Mouse (Mus musculus) induced T-regulatory cell, adult 2 months (primary cell): Measurements from ENCODE around the gene Myo3b.
"Not testable (repeated sequence)": the region's sequence is repeated elsewhere in the genome, so short reads cannot be mapped to it uniquely, and the experiment has no call there.

Experiments
- DNase-seq: peaks from one replicate; pipeline ENCODE4 v3.0.0-alpha.2; 2012; ENCODE audit warnings: low read depth

Gene Myo3b

DNA sequence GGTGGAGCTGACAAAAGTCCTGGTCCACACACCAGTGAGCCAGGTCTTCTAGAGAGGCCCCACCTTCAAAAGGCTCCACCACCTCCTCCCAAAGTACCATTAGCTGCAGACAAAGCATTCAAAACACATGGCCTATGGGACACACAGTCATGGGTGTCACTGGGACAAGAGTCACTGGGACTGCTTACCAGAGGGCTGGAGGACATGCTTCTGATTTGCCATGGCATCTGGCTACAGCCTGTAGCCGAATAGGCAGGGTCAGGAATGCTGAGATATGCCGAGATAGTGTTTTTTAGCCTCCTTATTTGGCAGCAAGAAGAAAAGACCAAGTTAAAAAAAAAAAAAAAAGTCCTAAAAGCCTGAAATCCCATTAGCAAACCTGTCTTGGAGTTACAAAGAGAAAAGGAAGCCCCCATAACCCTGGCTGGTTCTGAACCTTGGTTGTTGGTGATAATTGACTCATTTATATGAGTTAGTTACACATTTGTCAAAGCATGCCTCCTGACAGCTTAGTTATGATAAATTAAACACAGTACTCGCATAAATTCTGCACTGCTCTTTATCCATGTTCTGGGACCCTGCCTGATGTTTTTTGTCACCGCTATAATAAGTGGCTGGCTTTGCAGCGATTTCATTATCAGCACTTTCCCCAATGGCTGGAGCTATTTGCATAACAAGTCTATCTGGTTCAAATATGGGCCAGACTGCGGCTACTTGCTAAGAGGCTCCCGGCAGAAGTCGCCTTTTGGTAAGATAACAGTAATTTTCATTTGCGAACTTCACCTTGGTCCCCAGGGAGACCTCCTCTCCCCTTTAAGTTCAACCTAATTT is 156.7 kb downstream of the Myo3b start:
- DNase-seq, result no peak

DNA sequence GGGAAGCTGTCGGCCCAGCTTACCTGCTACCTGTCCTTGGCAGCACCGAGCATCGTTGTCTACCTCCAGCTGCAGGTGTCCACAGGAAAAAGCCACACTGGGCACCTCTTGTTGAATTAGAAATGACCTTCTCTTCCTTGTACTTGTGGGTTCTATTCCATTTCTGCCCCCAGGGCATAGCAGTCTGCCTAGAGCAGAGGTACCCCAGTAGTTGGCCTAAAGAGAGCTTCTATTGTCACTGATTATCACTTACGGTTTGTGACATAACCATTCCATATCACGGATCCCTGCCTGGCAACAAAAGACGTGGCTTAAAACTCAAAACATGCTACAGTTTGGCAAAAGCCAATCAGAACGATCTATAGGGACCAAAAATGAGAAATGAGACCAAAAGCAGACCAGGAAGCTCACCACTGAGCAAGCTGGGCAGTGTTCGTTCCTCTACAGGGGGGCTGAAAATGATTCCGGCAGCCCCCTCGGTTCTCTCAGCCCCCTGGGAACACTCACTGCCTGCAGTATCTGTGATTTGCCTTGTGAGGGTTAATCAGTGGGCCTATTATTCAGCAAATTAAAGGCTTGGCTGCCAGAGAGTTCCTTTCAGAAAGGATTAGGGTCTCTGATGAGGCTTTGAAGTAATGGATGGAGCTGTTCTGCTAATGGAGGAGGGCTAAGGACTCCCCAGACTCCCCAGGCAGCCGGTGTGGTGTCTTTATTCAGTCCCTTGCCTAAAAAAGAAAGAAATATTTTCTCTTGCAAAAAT is 163.1 kb downstream of the Myo3b start:
- no peak for DNase-seq

DNA sequence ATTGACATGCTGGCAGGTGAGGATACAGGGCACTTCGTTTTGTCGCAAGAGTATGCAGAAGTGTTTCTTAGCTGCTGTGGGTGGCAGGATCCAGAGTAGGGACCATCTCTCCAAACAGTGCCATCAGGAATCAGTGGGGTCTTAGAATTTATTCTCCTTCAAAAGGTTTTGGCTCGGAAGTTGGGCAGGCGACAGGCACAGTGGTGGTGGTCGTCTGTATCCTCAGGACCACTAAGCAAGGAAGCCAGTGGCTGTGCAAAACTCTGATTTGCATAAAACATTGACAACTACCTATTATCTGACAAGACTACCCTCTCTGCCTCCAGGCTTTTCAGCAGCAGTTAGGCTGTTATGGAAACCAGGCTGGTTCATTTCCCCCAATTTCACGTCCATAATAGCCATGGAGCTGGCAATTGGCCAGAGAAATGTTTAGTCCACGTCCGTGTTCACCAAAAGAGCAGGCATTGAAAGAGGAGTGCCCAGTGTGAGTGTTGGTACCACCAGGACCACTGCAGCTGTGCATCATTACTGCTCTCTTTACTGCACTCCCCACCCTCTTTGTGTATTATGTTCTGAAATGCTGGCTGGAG is 163.7 kb downstream of the Myo3b start:
- no peak for DNase-seq

DNA sequence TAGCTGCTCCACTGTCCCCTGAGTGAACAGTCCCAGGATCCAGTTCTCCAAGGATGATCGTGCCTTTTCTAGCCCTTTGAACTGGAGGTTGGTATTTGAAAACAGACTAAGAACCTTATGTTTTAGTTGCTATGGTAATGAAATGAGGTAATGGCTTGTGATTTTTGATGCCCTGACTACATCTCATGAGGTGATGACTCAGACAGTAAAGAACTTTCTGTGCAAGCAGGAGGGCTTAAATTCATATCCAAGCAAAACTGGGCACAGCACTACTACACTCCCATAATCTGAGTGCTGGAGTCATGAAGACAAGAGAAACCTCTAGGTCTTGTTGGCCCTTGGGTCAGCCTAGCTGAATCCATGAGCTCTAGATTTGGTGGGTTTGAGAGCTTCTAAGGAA is 169.5 kb downstream of the Myo3b start:
- DNase-seq, result no peak

DNA sequence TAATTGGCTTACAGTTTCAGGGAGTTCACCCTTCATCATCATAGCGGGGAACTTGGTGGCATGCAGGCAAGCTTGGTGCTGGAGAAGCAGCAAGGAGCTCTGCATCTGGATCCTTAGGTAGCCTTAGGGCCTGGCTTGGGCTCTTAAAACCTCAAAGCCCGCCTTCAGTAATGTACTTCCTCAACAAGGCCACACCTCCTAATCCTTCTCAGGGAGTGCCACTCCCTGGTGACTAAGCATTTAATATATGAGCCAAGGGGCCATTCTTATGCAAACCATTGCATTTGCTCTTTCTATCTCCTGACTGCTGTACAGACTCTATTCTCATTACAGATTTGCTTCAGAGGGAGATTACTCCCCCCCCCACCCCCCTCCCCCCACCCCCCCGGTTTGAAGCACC is 170.9 kb downstream of the Myo3b start:
- no peak for DNase-seq

DNA sequence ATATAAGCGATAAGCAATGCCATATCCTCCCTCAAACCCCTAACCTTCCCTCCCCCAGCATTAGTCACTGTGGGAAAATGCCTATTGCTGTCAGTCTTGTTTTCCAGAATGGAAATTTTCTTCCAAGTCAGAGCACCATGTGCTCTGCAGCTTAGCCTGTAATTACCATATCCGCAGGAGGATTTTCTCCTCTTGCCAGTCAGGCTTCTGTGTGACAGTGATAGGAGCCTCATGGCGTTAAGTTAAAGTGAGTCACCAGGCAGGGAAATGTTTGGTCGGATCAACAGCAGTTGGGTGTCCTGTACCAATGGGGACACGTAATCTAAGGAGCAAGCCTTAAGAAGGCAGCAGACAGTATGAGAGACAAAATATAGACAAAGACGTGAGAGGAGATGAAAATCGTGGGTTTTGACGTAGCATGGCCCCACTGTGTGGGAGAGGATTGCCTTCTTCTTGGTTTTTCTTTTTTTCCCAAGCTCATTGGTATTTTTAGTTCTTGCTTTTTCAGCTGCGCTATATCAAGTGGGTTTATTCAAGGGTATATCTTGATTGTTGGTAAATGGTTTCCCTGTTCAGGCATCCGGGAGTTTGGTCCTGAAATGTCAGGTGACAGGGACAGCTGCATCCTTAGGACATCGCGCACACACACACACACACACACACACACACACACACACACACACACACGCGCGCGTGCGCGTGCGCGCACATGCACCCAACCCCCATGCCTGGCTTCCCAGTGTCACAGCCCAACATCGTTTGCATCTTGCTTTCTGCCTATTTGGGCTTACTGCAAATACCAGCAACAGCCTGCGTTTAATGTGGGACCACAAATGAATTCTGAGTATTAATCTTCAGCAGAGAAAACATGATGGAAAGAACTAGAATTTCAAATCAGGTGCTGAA is 171.8 kb downstream of the Myo3b start:
- DNase-seq, result no peak

DNA sequence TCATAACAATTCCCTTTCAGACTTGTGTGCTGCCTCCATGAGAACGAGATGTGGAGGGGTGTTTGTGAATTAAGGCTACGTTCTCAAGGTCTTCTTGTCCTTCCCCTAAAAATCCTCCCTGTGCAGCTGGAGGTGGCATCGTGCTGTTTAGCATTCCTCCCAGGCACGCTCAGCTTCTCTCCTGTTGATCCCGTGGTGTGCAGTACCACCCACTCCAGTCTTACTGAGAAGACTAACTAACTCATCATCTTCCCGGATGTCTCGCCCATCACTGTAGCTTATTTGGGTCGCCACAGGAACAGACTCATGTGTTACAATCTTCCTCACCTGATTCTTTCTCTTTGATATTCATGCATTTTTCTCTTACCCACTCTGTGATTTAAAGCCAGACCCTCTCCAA is 175.5 kb downstream of the Myo3b start:
- no peak for DNase-seq

DNA sequence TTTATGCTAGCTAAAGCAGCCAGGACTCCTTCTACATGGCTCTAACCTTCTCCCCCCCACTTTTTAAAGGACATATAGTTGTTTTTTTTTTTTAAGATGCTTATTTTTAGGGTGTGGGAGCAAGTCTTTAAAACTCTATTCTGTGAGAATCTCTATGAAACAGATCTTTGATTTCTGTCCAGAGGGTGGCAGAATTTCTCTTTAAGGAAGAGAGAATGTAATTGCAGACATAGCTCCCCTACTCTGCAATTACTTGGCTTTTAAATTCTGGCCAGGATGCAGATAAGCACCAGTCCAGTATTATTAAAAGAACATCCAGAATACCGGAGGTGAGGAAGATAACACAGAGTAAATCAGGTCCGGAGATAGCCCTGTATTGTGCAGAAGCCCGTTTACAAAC is 178.9 kb downstream of the Myo3b start:
- DNase-seq, result no peak

DNA sequence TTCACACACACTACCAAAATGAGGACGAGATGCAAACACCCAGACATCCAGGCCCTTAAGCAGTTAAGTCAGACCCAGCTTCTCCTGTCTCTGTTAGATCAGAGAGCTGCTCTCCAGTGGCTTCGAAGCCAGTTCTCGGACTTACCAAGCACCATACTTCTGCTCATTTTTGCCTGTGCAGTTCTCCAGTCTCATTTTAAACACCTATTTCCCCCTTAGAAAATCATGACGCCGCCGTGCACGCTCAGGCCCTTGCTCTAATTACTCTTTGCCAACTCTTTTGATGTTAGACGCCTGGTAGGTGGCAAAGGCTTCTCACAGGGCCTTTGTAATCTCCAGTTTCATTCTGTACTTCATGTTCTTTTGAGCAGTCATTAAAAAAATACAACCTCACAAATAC is 179.5 kb downstream of the Myo3b start:
- DNase-seq, result no peak

DNA sequence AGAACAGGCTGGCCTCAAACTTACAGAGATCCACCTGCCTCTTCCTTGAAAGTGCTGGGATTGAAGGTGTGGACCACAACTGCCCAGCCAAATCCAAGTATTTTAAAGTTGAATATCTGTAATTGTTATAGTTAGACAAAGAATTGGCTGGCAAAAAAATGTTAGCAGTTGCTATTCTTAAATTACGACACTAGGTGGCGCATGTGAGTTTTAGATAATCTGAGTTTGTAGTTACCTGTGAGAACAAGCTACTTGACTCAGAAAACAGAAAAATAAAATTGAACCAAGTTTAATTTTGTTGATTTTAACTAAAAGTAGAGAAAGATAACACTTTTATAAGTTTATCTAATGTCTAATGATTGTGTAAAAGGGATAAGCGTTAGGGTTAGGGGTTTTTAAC is 187.8 kb downstream of the Myo3b start:
- peak; percentile 64 for DNase-seq

DNA sequence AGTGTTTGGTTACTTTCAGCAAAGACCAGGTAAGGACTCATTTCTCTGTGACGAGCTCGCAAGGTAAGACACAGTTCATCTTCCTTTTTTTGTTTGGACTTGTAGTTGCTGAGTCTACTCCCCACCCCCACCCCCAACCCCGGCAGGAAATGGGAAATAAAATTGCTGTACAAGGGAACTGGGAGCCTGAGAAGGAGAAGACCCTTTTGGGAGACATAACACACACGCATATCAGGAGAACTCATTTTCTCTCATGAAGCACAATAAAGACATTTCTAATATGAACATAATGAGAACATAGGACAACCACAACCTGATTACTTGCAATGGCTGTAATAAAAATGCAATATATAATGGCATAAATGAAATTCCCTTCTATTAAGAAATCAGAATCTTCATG is 195.5 kb downstream of the Myo3b start:
- DNase-seq, result not testable (repeated sequence)

DNA sequence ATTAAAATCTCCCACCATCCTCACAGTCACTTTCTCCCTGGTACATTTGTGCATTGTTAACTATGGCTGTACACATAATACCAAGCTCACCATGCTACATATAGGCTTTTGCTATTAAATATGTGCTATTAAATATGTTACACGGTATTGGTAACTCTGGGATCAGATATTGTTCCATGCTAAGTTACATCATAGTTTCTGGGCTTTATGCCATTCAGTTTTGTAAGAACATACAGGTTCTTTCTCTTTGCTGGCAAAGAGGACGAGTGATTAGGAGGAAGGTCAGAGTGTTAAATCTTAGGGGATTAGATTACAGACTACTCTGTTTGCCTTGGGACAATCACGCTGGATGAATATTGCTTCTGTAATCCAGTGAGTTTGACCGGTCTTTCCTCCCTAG is 207.1 kb downstream of the Myo3b start:
- DNase-seq, result no peak

DNA sequence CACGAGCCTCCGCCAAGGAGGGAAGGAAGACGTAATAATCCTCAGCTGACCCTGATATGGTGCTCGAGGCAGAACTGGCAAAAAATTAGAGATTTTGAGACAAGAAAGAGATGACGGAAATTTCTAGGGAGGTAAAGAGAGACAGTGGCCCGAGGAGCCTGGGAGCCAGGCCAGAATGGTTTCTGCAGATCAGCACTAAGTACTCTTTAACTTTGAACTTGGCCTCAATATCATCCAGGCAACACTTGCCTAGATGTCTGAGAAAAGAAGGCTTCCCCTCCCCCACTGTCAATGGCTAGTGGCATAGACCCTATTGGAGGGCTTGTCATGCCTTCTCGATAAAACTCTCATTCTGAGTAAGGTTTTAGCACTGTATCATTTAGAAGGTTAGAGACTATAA is 209.7 kb downstream of the Myo3b start:
- DNase-seq, result no peak

DNA sequence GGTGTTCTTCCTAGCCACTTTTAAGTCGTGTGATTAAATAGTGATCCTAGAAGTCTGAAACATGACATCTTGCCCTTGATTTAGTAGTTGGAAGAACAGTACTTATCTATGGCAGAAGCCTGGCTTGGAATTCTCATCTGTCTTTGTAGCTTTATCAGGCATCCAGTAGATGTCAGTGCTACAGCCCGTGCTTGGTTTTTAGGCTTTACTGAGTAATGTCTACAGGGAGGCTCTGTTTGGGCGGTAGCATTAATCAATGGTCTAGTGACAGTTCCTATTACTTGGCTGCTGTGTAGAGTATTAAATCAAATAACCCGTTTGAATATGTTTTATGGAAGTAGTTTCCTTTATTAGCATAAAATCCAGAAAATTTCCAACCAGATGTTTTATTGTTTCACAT is 210.9 kb downstream of the Myo3b start:
- DNase-seq, result no peak

DNA sequence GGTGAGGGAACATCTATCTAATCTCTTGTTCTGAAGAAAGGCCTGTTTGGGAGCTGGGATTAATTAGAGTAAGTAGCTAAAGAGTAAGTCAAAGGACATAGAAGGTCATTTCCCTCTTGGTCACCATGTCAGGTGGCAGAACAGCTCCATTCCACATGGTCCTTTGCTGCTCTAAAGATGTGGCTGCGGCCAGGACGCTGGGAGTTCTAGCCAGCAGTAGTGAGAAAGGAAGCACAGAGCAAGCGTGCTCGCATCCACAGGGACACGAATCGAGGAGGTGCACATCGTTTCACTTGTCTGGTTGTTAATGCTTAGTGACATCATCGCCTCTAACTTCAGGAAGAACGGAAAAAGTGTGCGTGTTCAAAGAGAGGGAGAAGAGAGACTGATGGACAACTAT is 212.3 kb downstream of the Myo3b start:
- no peak for DNase-seq

DNA sequence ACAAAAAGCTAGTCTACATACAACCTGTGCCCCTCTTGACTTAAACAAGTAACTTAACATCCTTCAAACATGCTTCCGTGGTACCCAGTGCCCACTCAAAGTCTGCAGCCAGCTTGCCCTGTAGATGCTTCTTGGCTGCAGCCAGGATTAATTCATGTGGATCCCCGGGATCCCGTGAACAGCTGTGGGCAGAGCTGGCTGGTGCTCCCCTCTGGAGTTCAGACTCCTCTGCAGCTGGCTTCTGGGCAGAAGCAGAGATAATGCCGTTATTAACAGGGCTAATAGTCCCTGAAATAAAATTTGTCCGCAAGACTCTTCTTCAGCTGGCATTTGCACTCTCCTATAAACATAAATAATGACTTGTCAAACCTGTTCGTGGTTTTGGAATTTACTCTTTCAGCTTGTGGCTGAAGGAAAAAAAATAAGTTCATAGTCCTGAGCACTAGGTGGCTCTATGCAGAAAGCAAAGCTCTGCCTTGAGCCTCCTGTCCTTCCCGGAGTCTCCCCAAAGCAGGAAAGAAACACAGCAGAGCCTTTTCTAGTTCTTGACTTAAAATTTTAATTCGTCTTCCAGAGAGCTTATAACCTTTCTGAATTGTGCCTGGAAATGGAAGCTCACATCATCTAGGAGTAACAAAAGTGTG is 220.6 kb downstream of the Myo3b start:
- DNase-seq, result no peak

DNA sequence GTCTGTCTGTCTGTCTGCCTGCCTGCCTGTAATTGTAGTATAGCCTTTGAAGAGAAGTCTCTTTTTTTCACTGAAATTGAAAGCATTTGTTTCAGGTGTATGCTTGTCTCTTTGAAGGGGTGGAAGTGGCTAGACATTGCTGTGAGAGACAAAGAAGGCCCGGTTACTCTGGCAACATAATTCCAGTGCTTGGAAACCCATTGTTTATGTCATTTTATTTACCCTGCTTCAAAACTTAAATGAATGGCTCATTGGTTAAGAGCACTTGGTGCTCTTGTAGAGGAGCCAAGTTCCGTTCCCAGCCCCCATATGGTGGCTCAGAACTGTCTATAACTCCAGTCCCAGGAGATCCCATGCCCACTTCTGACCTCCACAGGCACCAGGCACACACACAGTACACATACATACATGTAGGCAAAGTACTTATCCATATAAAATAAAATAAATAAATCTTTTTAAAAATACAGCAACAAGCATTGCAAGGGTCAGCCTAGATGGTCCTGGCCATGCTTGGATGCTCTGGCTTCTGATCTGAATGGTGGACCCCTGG is 221.8 kb downstream of the Myo3b start:
- peak; percentile 4 for DNase-seq

DNA sequence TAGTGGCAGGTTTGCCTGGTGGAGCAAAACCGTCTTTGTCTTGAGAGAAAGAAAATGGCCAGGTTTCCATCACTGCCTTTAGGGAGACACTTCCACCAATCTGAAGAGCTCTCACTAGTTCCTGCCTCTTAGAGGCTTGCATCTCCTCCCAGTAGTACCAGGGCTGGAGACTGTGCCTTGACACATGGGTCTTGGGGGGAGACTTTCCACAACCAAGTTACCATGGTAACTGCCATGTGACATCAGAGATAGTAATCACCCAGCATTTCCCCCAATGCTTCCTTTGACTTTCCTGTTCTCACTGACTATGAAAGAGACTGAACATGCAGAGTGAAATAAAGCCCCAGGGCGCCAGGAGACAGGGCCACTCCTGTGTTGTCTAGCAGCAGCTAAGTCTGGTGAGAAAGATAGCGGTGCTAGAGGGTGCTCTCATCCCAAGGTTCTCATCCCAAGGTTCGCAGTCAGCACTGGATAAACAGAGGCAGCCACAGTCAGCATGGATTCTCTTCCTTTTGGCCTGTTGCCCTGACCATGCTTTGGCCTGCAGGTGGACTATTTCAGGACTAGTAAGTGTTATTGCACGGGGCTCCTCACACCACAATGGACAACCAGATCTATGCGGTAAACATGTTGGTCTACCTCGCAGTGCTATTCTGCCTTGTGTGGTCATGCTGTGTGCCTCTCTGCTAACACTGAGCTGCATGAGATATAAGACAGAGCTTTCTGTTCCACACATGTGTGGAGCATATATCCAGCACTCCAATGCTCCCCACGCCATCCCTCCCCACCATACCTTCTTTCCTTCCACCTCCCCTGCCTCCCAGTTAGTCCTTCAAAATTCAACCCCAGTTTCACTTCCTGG is 223.0 kb downstream of the Myo3b start:
- DNase-seq, result peak; percentile 20

DNA sequence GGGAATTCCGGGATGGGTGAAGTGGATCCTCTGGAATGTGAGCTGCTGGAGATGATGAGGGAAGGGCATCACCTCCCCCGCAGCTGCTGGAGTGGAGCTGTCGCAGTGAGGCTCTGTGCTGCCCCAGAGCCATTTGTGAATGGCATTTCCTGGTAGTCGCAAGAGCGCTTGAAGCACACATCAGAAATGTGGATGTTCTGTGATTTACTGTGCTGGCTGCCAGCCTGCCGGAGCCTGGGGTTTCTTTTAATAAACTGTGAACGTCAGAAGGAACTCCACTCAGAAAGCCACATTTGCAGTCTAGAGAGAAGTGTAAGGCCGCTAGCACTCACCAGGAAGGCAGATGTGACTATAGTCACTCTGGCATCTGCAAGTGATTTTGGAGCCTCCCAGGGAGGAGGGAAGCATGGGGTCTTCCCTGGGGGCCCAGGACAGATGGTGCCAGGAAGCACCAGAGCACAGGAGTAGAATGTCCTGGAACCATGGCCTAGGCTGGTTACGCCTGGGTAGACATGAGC is 223.7 kb downstream of the Myo3b start:
- DNase-seq, result no peak
